ENCODE assay signal across 9 mouse cellular contexts in the genomic region with DNA sequence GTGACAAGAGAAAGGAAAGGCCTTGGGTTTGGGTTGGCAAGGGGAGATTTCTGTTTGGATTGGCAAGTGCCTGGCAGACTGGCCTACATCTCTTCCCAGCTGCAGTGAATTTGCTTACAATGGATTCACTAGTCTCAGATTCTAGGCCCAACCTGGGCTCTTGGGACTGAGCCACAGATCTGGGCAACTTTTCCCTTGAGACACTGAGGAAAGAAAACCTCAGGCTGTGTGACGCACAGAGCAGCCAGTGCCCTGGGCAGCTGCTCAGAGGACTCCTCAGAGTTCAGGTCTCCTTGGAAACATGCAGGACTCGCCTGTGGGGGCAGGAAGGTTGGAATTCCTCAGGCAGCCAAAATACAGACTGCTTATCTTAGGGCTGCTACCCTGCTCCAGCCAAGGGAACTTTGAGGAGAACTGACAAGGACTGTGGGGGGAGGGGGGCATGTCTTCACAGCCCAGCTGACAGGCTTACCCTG. TPM values are rescaled to one million over a fixed set of nuclear protein-coding genes. Genes with fewer than 3 reads are reported as not detected.
DNase-seq lines count a peak whose midpoint lies in the region; ATAC-seq lines count a peak whose summit lies in the region.
"Had no signal": no experiment of that assay in that cellular context is flagged by ENCODE, and none has a peak within 500 bp of the region (broad histone marks: within the 10 kb centered on the region; RNA-seq: fewer than 3 reads in every experiment).

No protein-coding gene starts in this region.

- H3K27ac ChIP-seq in forebrain, embryonic 15.5 days (replicated peaks): 0 out of 2 replicates have a peak overlapping the region, but pooled peaks have one; percentile 16
- H3K27ac ChIP-seq in forebrain, embryonic 16.5 days (ENCODE audit: low read length): no peak overlapping the region
- H3K27ac ChIP-seq in embryonic facial prominence, embryonic 12.5 days: peak overlapping the region; percentile 24
- H3K27ac ChIP-seq in lung, embryonic 15.5 days: peak overlapping the region; percentile 58
- H3K27ac ChIP-seq: liver, embryonic 13.5 days had no signal

- DNase-seq in 3T3-L1 (ENCODE audit: low read depth, low spot score): peak; percentile 99
- DNase-seq in heart, postnatal 4 days: peak; percentile 63
- DNase-seq in thymus, postnatal 25 days: no peak
- DNase-seq in c-Kit-positive CD71-positive TER-119-positive erythroid progenitor cells, embryonic 14.5 days (ENCODE audit: low spot score): no peak
- DNase-seq: liver, embryonic 13.5 days had no signal

- H3K4me2 ChIP-seq in forebrain, embryonic 15.5 days (replicated peaks): no peak overlapping the region
- H3K4me2 ChIP-seq in forebrain, embryonic 16.5 days (ENCODE audit: low read length): no peak overlapping the region
- H3K4me2 ChIP-seq in embryonic facial prominence, embryonic 12.5 days (replicated peaks): no peak overlapping the region
- no peak overlapping the region for H3K4me2 ChIP-seq in lung, embryonic 15.5 days
- H3K4me2 ChIP-seq: liver, embryonic 13.5 days had no signal

- peaks cover 56% of the 10 kb centered on the region for H3K36me3 ChIP-seq in forebrain, embryonic 15.5 days
- peaks cover 20% of the 10 kb centered on the region for H3K36me3 ChIP-seq in forebrain, embryonic 16.5 days (ENCODE audit: control insufficient read depth, insufficient read depth)
- peaks cover 76% of the 10 kb centered on the region for H3K36me3 ChIP-seq in embryonic facial prominence, embryonic 12.5 days
- peaks cover 75% of the 10 kb centered on the region for H3K36me3 ChIP-seq in lung, embryonic 15.5 days

- no peak overlapping the region for H3K4me3 ChIP-seq in forebrain, embryonic 15.5 days
- H3K4me3 ChIP-seq in forebrain, embryonic 16.5 days (replicated peaks; ENCODE audit: low read length): no peak overlapping the region
- H3K4me3 ChIP-seq in embryonic facial prominence, embryonic 12.5 days: no peak overlapping the region
- no peak overlapping the region for H3K4me3 ChIP-seq in lung, embryonic 15.5 days
- H3K4me3 ChIP-seq: liver, embryonic 13.5 days had no signal

- ATAC-seq in forebrain, embryonic 15.5 days (replicated peaks): no peak; the same call in 1 of the 2 replicates
- ATAC-seq in forebrain, embryonic 16.5 days: no peak
- no peak for ATAC-seq in embryonic facial prominence, embryonic 12.5 days (ENCODE audit: insufficient number of reproducible peaks, insufficient read depth, low FRiP score, low TSS enrichment)
- ATAC-seq in lung, embryonic 15.5 days (ENCODE audit: borderline replicate concordance, extremely low read depth, low FRiP score, low TSS enrichment): peak; percentile 72

- H3K9me3 ChIP-seq in forebrain, embryonic 15.5 days: no peaks in the 10 kb centered on the region
- no peaks in the 10 kb centered on the region for H3K9me3 ChIP-seq in forebrain, embryonic 16.5 days (ENCODE audit: control insufficient read depth, low read length)
- no peaks in the 10 kb centered on the region for H3K9me3 ChIP-seq in embryonic facial prominence, embryonic 12.5 days
- H3K9me3 ChIP-seq in lung, embryonic 15.5 days: no peaks in the 10 kb centered on the region
- H3K9me3 ChIP-seq: liver, embryonic 13.5 days had no signal

- 75% methylated on average over 2 of the region's 2 CpGs for WGBS in forebrain, embryonic 15.5 days
- WGBS in forebrain, embryonic 16.5 days: 55% methylated on average over 2 of the region's 2 CpGs
- 38% methylated on average over 2 of the region's 2 CpGs for WGBS in embryonic facial prominence, embryonic 12.5 days
- 36% methylated on average over 2 of the region's 2 CpGs for WGBS in lung, embryonic 15.5 days

- no peaks in the 10 kb centered on the region for H3K4me1 ChIP-seq in forebrain, embryonic 15.5 days
- H3K4me1 ChIP-seq in forebrain, embryonic 16.5 days (replicated peaks; ENCODE audit: control insufficient read depth, insufficient read depth, low read length): no peaks in the 10 kb centered on the region
- H3K4me1 ChIP-seq in embryonic facial prominence, embryonic 12.5 days: peaks cover 5% of the 10 kb centered on the region; the same call in 1 of the 2 replicates
- peaks cover 13% of the 10 kb centered on the region for H3K4me1 ChIP-seq in lung, embryonic 15.5 days
- H3K4me1 ChIP-seq: liver, embryonic 13.5 days had no signal

- no peak overlapping the region for H3K9ac ChIP-seq in forebrain, embryonic 15.5 days (replicated peaks)
- no peak overlapping the region for H3K9ac ChIP-seq in forebrain, embryonic 16.5 days (replicated peaks; ENCODE audit: low read depth, low read length)
- H3K9ac ChIP-seq in embryonic facial prominence, embryonic 12.5 days: no peak overlapping the region
- H3K9ac ChIP-seq in lung, embryonic 15.5 days: no peak overlapping the region
- H3K9ac ChIP-seq: liver, embryonic 13.5 days had no signal

- H3K27me3 ChIP-seq in forebrain, embryonic 15.5 days: no peaks in the 10 kb centered on the region
- no peaks in the 10 kb centered on the region for H3K27me3 ChIP-seq in forebrain, embryonic 16.5 days (replicated peaks; ENCODE audit: control insufficient read depth, insufficient read depth, low read length)
- H3K27me3 ChIP-seq in embryonic facial prominence, embryonic 12.5 days: no peaks in the 10 kb centered on the region
- no peaks in the 10 kb centered on the region for H3K27me3 ChIP-seq in lung, embryonic 15.5 days
- H3K27me3 ChIP-seq: liver, embryonic 13.5 days had no signal

RNA-seq across cellular contexts. Expression of a gene that starts 25.3 kb away (rescaled TPM):
- 18.9 and 19.9 TPM in 2 replicates for polyA plus RNA-seq in forebrain, embryonic 15.5 days (2015; fragmentation: Nextera tagmentation; extraction: Ambion mirVana)
- polyA plus RNA-seq in forebrain, embryonic 16.5 days (2015; fragmentation: Nextera tagmentation; extraction: Ambion mirVana): 20.1 and 21.2 TPM in 2 replicates
- polyA plus RNA-seq in embryonic facial prominence, embryonic 12.5 days (2016; fragmentation: Nextera tagmentation; extraction: Ambion mirVana): 41.7 and 42.7 TPM in 2 replicates
- 10 to 100 TPM; 32.3 to 35.7 TPM for total RNA-seq in heart, postnatal 4 days (2021)
- 29.0 and 35.1 TPM in 2 replicates for polyA plus RNA-seq in lung, embryonic 15.5 days (2015; fragmentation: Nextera tagmentation; extraction: Ambion mirVana)

RNA-seq across cellular contexts. Expression of a gene that starts 25.6 kb away (rescaled TPM):
- polyA plus RNA-seq in forebrain, embryonic 15.5 days (2015; fragmentation: Nextera tagmentation; extraction: Ambion mirVana): 90.4 and 98.1 TPM in 2 replicates
- polyA plus RNA-seq in forebrain, embryonic 16.5 days (2015; fragmentation: Nextera tagmentation; extraction: Ambion mirVana): 102 and 104 TPM in 2 replicates
- 122 and 126 TPM in 2 replicates for polyA plus RNA-seq in embryonic facial prominence, embryonic 12.5 days (2016; fragmentation: Nextera tagmentation; extraction: Ambion mirVana)
- total RNA-seq in heart, postnatal 4 days (2021): 100 to 1,000 TPM; 113 to 116 TPM
- 92.4 and 95.0 TPM in 2 replicates for polyA plus RNA-seq in lung, embryonic 15.5 days (2015; fragmentation: Nextera tagmentation; extraction: Ambion mirVana)

Comparison
In these comparisons a context has a peak if more than half of its experiments do, and no peak if none do; other contexts are left out.
1. DNase-seq: peak in 3T3-L1 (single experiment) and heart, postnatal 4 days (single experiment); none in thymus, postnatal 25 days (single experiment) and c-Kit-positive CD71-positive TER-119-positive erythroid progenitor cells, embryonic 14.5 days (single experiment).